Mouse (Mus musculus) megakaryocyte progenitor cell, adult 5-6 weeks (primary cell): ENCODE measurements at regions not wholly inside any gene's neighbourhood (a gene's known extent, or its start where the extent isn't known, plus 50 kb on each side); places are given as distances from the start of the nearest gene placed in this dataset.

ENCODE experiments used
- ATAC-seq: replicated peaks from 2 replicates; pipeline ENCODE4 v1.8.0; 2016; ENCODE audit warnings: mild to moderate bottlenecking, moderate TSS enrichment, inconsistent platforms; ENCODE audit not compliant: poor library complexity

DNA sequence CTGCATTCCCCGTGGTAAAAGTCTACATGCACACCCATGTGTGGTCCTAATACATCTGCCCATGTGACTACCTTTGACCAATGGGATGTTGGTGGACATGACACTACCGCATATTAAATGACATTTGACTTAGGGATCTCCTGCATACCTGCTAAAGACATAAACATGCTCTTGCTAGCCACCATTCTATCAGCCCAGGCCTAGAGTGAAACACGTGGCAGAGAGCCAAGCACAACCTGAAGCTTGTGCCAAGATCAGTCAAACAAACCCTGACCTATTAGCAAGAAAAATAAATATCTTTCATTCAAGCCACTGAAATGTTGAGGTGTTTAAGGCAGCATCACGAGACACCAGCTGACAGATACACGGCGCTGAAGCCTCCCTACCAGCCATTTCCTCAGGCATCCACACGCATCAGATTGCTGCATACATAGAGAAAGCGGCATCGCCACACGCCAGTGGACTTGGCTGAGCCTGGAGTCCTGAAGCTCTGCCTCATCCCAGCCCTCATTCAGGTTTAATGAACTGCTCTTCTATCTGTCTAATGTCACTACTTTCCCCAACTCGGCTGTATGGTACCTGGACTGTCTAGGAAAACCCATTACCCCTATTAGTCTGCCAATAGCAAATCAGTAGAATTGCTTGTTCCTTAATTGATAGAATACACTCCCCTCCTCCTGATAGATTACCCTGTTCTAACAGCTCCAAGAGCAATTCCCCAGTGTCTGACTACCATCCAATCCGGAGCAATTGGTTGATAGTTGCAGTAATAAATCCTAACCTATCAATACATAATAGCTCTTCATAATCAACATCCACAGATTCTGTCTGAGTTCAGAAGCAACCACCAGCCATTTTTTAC lies 242.8 kb upstream of the Rsrc1 start:
- no peak for ATAC-seq

DNA sequence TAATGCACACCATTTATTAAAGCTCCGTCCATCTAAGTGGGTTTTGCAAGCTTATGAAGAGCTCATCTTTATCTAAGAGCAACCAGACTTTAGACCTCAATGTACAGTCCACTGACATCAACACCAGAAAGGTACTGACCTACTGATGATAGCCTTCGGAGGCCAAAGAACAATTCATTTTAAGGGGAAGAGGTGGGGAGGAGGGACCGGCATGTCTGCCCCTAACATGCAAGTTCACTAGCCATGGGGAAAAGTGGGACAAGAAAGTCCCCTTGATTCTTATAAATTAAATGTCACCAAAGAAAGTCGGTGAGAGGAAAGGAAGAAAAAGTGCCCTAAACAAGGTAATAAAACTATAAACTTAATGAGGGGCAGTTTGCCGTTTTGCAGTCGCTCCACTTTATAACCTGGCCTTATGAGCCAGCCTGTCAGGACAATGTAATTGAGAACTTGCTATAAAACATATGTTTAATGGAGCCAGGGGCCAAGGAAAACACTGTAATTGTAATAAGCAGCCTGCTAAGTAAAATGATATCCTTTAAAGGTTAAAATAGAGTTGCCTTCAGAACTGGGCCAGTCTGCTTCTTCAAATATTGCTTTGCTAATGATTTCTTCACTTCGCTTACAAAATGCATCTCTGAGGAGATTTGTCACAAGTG lies 241.7 kb upstream of the Rsrc1 start:
- ATAC-seq = no peak

DNA sequence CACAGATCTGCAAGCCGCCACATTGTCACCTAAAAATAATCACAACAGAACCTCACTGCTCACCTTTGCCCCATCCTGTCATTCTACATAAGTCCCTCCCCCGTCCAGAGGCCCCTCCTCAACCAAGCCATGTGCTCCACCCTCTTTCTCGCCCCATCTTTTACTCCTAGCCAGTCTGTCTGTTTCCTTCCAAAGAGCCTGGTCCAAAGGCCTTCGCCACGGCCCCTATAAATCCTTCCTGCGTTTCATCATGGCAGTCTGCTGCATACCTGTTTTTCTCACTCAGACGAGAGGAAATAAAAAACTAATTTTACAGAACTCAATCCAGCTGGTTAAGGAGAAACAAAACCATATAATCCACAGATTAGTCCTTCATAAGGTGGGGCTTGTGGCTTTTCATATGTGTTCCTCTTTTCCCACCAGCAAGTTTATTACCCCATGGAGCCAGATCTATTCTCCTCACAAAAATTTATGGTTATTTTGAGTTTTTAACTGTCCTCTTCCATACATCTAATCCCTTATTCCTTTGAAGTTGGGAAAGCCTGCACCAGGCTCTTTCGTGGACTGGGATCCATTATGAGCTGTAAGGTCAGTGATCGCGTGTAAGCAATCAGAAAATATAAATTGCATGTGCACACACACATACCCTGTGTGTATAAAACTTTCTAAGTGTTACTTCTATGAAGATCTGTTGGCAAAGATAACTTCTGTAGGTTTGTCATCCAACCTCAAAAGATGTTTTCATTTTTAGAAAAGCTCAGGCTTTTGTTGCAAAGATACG lies 236.9 kb upstream of the Rsrc1 start:
- no peak for ATAC-seq

DNA sequence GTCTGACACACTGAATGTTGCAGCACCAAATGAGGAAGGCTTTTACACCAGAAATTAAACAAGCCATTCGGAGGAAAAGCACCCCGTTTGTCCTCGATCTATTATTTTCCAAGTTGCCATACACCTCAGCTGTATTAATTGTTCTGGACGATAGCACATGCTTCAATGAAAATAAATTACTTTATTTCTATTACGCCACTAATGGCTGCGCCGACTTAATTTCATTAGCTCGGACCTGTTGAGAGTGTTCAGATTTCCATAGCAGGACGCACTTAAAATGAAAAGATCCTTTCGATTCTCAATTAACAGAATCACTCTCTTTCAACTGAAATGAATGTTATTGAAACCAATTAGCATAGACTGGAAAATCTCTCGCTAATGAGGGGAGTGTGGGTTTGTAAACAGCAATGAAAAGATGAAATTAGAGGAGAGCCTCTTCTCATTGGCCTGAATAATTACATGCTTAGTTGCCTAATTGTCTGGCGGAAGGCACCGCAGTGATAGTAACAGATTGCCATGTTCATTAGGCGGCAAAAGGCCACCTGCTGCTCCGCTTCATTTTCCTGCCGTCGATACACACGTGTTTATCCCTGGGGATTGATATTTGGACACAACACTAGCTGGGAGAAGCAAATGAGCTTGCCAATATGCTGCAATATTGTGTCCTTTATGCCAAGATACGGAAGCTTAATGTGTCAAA lies 234.7 kb upstream of the Rsrc1 start:
- no peak for ATAC-seq

DNA sequence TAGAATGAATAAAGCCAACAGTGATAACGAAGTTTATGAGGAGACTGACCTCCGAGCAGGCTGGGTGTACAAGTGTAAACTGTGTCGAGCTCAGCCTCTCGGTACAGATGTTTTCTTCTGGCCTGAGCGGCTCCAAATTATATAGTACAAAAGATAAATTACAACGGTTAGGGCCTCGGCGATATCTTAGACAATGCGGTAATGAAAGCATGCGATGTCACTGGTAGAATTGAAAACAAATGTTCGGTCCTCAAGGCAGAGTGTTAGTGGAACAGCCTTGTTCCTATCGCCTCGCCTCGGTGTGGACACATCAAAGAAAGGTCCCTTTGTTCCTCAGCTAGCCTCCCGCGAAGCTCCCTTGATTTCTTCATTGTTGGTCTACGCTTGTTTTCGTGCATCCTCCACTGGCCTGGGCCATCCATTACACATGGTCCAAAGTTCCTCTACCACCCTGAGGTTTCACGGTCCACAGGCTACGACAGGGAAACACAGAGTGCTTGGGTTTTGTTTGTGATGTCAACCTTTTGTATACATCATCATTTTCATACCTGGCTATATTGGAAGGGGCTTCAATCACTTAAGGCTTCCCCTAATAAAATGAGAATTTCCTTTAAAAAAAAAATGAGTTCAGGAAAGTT lies 234.0 kb upstream of the Rsrc1 start:
- ATAC-seq = no peak

DNA sequence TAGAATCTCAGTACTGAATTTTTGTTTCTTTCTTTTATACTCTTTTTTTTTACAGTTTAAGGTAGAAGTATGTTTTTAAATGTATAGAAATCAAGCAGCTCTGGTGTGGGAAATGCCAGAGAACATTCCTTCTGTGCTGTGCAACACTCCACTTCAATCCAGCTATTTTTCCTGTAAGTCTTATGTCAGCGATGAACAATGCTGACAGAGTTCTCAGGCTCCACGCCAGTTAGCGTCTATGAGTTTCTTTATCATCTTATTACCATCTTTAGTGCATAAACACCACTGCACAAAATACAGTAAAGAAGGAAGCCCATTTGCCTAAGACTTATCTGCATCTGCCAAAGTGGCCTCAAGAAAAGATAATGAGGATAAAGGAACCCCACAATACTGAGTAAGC lies 223.0 kb upstream of the Rsrc1 start:
- no peak for ATAC-seq

DNA sequence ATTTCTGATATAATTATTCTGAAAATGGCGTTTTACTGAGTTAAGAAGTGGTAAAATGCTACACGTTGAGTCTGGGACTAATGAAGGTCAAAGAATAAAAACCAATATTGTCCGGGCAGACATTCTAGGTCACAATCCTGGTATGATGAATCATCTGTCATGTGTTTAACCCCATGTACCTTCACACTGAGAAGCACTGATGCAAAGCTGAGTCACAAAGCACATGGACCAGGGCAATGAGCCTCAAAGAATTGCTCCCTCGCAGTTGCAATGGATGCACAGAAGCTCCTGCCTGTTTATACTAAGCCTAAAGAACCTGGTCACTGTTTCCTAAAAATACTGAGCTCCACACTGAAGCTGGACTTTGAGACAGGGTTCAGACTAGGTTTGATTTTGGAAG lies 221.3 kb upstream of the Rsrc1 start:
- no peak for ATAC-seq

DNA sequence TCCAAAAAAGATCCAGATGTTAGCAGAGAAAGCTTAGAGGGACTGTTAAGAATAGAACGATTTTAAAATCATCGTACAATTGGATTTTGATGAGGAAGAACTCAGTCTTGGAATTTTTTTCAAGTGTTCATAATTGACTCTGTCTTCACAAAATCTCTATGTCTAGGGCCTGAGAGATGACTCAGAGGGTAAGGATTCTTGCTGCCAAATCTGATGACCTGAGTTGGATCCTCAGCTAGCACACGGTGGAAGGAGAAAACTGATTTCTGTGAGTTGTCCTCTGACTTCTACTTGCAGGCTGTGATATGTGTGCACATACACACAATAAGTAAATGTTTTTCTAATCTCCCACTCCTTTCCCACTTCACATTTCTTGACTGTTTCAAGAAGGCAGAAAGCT lies 218.7 kb upstream of the Rsrc1 start:
- ATAC-seq = no peak

DNA sequence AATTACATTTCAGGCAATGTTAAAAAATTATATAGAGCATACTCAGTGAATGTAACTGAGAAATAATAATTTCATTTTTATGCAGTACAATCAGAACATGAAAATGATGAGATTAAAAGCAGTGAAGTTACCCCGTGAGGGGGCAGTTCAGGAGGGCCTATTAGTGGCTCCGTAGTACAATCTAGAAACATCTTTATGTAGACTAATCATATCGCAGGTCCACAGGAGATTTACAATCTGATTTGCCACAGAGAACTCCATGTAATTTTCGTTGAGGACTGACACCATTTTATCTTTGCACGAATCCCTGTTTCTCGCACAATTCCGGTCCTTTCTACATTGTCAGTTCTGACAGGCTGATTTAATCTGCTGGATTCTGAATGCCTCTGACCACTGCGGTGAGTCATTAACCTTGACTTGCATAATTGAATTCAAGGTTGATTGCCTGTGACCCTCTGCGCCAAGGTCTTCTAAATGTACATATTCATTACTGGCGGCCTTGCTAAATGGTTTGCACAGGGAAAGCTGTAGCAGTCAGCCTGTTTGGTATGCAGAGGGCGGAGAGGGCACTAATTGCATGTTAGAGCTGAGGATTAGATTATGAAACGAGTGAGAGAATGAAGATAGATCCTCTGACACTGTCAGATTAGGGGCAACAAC lies 183.7 kb upstream of the Rsrc1 start:
- ATAC-seq = no peak

DNA sequence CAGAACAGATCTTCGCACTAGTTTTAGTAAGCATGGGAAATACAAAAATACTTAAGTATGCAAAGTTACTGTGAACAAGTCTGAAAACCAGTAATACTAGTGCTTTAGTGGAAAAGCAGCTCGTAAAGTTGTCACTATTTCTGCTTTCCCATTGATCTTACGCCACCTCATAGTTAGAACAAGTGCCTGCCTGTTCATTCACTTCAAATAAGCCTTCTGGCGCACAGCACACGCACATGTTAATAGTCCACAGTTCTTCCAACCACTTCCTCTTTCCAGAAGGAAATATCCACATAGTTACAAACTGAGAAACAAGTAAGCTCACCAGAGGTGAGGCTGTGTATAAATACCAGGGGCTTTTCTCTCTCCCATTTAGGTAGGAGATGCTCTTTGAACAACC lies 182.9 kb upstream of the Rsrc1 start:
- no peak for ATAC-seq

DNA sequence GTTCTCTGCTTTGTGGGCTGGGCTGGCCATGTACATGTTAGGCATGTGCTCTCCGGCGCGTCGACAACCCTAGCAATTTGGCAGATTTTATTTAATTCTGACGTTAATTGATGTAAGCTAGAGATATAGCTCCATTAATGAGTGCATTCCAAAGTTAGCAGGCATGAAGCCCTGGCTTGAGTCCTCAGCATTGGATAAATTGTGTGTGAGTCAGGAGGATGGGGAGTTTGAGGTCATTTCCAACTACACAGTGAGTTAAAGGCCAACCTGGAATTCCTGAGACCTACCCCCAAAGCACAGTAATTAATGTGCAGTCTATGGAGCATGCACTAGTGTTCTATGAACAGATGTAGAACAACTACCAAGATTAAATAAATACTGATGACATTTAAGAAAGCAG lies 178.7 kb upstream of the Rsrc1 start:
- no peak for ATAC-seq

DNA sequence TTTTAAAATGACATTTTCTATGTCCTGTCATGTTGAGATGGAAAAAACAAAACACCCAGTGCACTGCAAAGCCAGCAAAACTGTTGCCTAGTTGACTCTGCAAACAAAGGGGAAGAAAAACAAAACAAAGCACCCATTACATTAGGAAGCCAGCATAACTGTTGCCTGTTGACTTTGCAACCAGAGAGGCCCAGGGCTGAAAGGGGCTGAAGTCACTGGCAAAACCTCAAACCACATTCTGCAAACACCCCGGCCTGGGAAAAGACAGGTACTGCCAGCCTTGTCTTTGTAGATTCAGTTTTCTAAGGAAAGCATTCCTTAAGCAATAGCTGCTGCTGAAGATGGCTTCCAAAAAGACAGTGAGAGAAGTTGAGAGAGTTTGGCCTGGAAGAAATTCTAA lies 175.0 kb upstream of the Rsrc1 start:
- ATAC-seq = no peak

DNA sequence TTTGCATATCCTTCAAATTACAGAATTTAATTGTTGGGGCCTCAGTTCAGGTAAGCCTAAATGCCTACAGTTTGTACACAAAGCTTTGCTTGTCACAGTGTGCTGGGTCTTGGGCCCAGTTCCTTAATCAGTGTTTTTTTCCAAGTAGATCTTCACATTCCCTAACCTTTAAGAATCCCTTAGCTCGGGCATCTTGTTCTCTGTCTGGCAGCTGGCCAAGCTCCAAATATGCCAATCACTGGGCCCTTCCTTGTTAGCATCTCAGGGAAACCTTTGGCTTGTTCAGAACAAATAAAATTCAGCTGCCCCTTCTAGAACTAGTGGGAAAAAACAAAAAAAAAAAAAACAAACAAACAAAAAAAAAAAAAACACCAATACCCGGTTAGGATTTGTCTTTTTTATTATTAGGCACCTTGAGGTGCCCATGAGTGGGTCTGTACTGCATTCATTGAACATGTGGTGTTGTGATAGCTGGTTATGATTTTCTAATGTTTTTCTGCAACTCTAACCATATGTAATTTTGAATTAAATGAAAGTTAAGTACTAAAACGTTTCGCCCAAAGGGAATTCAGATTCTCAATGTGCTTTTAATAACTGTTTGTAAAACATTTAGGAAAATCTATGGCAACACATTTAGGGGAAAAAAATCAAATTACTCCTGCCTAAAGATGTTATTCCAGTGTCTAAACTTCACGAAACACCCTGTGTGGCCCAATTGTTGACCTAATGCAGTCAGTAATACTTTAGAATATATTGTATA lies 168.3 kb upstream of the Rsrc1 start:
- no peak for ATAC-seq

DNA sequence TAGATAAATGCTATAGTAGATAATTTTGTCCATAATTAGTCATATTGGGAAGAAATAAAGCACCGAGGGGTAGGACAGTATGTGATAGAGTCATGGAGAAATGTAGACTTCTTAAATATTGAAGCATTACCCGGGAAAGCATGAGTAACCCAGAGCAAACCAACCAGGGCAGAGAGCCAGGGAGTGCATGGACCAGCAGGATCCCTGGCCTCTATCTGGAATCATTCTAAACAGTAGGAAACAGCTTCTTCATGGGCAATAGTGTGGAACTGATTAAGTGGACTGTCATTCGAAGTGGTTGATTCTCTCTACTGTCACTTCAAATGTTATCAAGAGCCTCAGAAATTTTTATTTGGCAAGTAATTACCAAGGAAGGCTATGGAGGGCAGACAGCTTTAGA lies 155.4 kb upstream of the Rsrc1 start:
- ATAC-seq = no peak
